ENCODE assay signal across 18 mouse cellular contexts in genomic region chr2:71244807-71245206, GRCm38 (mm10). TPM values are rescaled to one million over a fixed set of nuclear protein-coding genes. Genes with fewer than 3 reads are reported as not detected.
DNase-seq lines count a peak whose midpoint lies in the region; ATAC-seq and TF ChIP-seq lines count a peak whose summit lies in the region.
"Had no signal": no experiment of that assay in that cellular context is flagged by ENCODE, and none has a peak within 500 bp of the region (broad histone marks: within the 10 kb centered on the region; RNA-seq: fewer than 3 reads in every experiment).

No protein-coding gene starts in this region.

- no peak for ATAC-seq in neural tube, embryonic 12.5 days (ENCODE audit: low FRiP score, low read depth)
- no peak for ATAC-seq in hindbrain, postnatal 0 days
- ATAC-seq in megakaryocyte progenitor cell, adult 5-6 weeks (replicated peaks; ENCODE audit: poor library complexity) = no peak
- ATAC-seq: lung, postnatal 0 days had no signal

- no peak overlapping the region for H3K9ac ChIP-seq in neural tube, embryonic 12.5 days
- no peak overlapping the region for H3K9ac ChIP-seq in hindbrain, postnatal 0 days (replicated peaks; ENCODE audit: low read length)
- H3K9ac ChIP-seq: liver, embryonic 13.5 days; stomach, embryonic 15.5 days had no signal

- H3K4me1 ChIP-seq in neural tube, embryonic 12.5 days = peaks cover 4% of the 10 kb centered on the region; the same call in 1 of the 2 replicates
- H3K4me1 ChIP-seq in hindbrain, postnatal 0 days (ENCODE audit: insufficient read depth, low read length) = 0 out of 2 replicates have a peak, but pooled peaks cover 9% of the 10 kb centered on the region
- H3K4me1 ChIP-seq in embryonic facial prominence, embryonic 10.5 days = no peaks in the 10 kb centered on the region
- H3K4me1 ChIP-seq: heart, embryonic 10.5 days; liver, embryonic 13.5 days; stomach, embryonic 15.5 days had no signal

- no peaks in the 10 kb centered on the region for H3K27me3 ChIP-seq in neural tube, embryonic 12.5 days (replicated peaks)
- no peaks in the 10 kb centered on the region for H3K27me3 ChIP-seq in hindbrain, postnatal 0 days (ENCODE audit: insufficient read depth, low read length)
- no peaks in the 10 kb centered on the region for H3K27me3 ChIP-seq in embryonic facial prominence, embryonic 10.5 days (replicated peaks; ENCODE audit: low read depth, poor library complexity, severe bottlenecking)
- H3K27me3 ChIP-seq: liver, embryonic 13.5 days; stomach, embryonic 15.5 days had no signal

- no peaks in the 10 kb centered on the region for H3K9me3 ChIP-seq in neural tube, embryonic 12.5 days
- H3K9me3 ChIP-seq in hindbrain, postnatal 0 days (ENCODE audit: low read length) = no peaks in the 10 kb centered on the region
- no peaks in the 10 kb centered on the region for H3K9me3 ChIP-seq in embryonic facial prominence, embryonic 10.5 days
- H3K9me3 ChIP-seq: heart, embryonic 10.5 days; limb, embryonic 10.5 days; liver, embryonic 13.5 days; stomach, embryonic 15.5 days had no signal

- H3K4me3 ChIP-seq in neural tube, embryonic 12.5 days = no peak overlapping the region
- no peak overlapping the region for H3K4me3 ChIP-seq in hindbrain, postnatal 0 days (ENCODE audit: low read length)
- H3K4me3 ChIP-seq in embryonic facial prominence, embryonic 10.5 days = no peak overlapping the region
- H3K4me3 ChIP-seq: erythroblast, embryonic 14.5 days; heart, embryonic 10.5 days; limb, embryonic 10.5 days; liver, embryonic 13.5 days; stomach, embryonic 15.5 days had no signal

- H3K36me3 ChIP-seq in neural tube, embryonic 12.5 days = peaks cover 20% of the 10 kb centered on the region
- H3K36me3 ChIP-seq in hindbrain, postnatal 0 days (ENCODE audit: insufficient read depth, low read length) = peaks cover 15% of the 10 kb centered on the region; the same call in 1 of the 2 replicates
- H3K36me3 ChIP-seq in embryonic facial prominence, embryonic 10.5 days (replicated peaks) = peaks cover 75% of the 10 kb centered on the region

- 0 out of 2 replicates have a peak overlapping the region, but pooled peaks have one; percentile 9 for H3K27ac ChIP-seq in neural tube, embryonic 12.5 days
- peak overlapping the region; percentile 72 for H3K27ac ChIP-seq in hindbrain, postnatal 0 days
- H3K27ac ChIP-seq in embryonic facial prominence, embryonic 10.5 days (replicated peaks) = no peak overlapping the region
- H3K27ac ChIP-seq: heart, embryonic 10.5 days; limb, embryonic 10.5 days; liver, embryonic 13.5 days; stomach, embryonic 15.5 days had no signal

- DNase-seq in cerebellum, adult 8-10 months = peak; percentile 12
- DNase-seq in cerebellum, adult 11 months = no peak
- DNase-seq in neural tube, embryonic 10.5 days (ENCODE audit: extremely low spot score, low spot score) = no peak
- DNase-seq in hindbrain, postnatal 0 days (ENCODE audit: low spot score) = no peak
- no peak for DNase-seq in urinary bladder, postnatal 25 days (ENCODE audit: low spot score)
- DNase-seq in embryonic facial prominence, embryonic 10.5 days (ENCODE audit: low spot score) = no peak
- DNase-seq: adrenal gland, postnatal 10 days; gastrocnemius, postnatal 10 days; kidney, adult 11 months; kidney, postnatal 14 days; liver, embryonic 13.5 days had no signal

- no peak for TF ChIP-seq CTCF in hindbrain, postnatal 0 days (IDR thresholded peaks at IDR 0.05; ENCODE audit: low read depth)

- WGBS in neural tube, embryonic 12.5 days = 54% methylated on average over 7 of the region's 7 CpGs
- WGBS in hindbrain, postnatal 0 days = 43% methylated on average over 7 of the region's 7 CpGs
- 76% methylated on average over 7 of the region's 7 CpGs for WGBS in embryonic facial prominence, embryonic 10.5 days

- H3K4me2 ChIP-seq in neural tube, embryonic 12.5 days (replicated peaks) = no peak overlapping the region
- no peak overlapping the region for H3K4me2 ChIP-seq in hindbrain, postnatal 0 days (ENCODE audit: low read depth, low read length)
- H3K4me2 ChIP-seq: liver, embryonic 13.5 days; stomach, embryonic 15.5 days had no signal

RNA-seq across cellular contexts. Expression of gene Dync1i2, which starts 33.3 kb away (rescaled TPM):
- 163 and 180 TPM in 2 replicates for polyA plus RNA-seq in neural tube, embryonic 12.5 days (2016; fragmentation: Nextera tagmentation; extraction: Ambion mirVana)
- 108 and 126 TPM in 2 replicates for total RNA-seq in hindbrain, postnatal 0 days (2014; rRNA removed)
- 164 and 170 TPM in 2 replicates for polyA plus RNA-seq in hindbrain, postnatal 0 days (2015; fragmentation: Nextera tagmentation; extraction: Ambion mirVana)
- total RNA-seq in megakaryocyte progenitor cell, adult 5-6 weeks (2015) = 87.8 and 104 TPM in 2 replicates
- total RNA-seq in megakaryocyte progenitor cell, adult 5-6 weeks (2017) = 75.0 and 89.2 TPM in 2 replicates
- polyA plus RNA-seq in embryonic facial prominence, embryonic 10.5 days (2016; fragmentation: Nextera tagmentation; extraction: Ambion mirVana) = 119 and 122 TPM in 2 replicates
